Mouse (Mus musculus) left cerebral cortex, postnatal 14 days (tissue): ENCODE data around the gene Map4k4. TPM values are rescaled to one million over a fixed set of nuclear protein-coding genes. Genes with fewer than 3 reads are reported as not detected.
A peak's percentile ranks its signal among the peaks of the same experiment; 100 is the strongest.

Experiments
- DNase-seq, 2 experiments: peaks; one replicate each; pipeline ENCODE4 v3.0.0; 2021 to 2022; ENCODE audit warnings: low spot score in 2 of 2, mixed read lengths in 1 of 2
- intact Hi-C: fragments of 180-260 bp; cut with DNase I; formaldehyde crosslinking; loops from one replicate; pipeline ENCODE4 v1.15.1; 2025
- total RNA-seq, 2 experiments: library from RNA; stranded (reverse); gene quantifications; 2 replicates each; pipeline ENCODE4 v1.2.3; 2021

Map4k4 gene
- total RNA-seq, 2 experiments from 2014 or later, result 145 to 157 TPM

DNA sequence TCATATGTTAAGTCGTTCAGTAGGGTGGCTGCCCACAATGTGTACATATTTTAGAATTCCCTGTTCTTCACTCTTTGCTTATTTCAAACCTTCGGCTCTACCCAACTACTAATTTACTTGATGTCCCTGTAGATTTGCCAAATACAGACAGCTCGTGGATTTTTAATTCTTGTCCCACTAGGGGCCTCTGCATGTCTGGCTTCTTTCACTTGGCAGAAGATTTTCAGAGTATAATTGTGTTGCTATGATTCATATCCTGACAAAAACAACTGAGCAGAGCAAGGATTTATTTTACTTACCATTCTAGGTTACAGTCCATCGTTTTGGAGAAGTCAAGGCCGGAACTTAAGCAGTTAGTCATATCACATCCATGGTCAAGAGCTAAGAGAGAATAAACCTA lies 152.4 kb downstream of the Map4k4 start:
- intact Hi-C loops, result no loop called here
- no peak for DNase-seq

DNA sequence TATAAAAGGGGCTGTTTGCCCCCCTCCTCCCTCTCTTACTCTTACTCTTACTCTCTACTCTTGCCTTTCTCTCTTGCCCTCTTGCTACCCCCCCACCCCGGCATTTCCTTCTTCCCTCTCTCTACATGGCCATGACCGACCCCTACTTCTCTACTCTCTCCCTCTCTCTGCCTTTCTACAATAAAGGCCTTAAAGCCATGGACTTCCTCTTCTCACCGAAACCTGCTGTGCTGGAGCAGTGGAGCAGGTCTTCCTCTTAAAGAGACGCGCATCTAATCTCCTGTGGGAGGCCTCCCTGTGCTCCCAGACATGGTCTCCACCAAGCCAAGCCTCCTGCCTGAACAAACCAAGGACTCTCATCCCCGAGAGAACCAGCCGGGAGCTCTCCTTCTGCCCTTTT lies 154.3 kb downstream of the Map4k4 start:
- intact Hi-C loops, result no loop called here
- no peak for DNase-seq

- intact Hi-C loops, result no loop called here
- DNase-seq, result peak in 1 of 2 experiments; percentile 23
These were observed 155.2 kb downstream of the Map4k4 start for GRCm38 (mm10) chr1:40055963-40056362.

GRCm38 (mm10) chr1:40057351-40057750 lies 156.6 kb downstream of the Map4k4 start:
- no peak for DNase-seq
- intact Hi-C loops, result no loop called here

DNA sequence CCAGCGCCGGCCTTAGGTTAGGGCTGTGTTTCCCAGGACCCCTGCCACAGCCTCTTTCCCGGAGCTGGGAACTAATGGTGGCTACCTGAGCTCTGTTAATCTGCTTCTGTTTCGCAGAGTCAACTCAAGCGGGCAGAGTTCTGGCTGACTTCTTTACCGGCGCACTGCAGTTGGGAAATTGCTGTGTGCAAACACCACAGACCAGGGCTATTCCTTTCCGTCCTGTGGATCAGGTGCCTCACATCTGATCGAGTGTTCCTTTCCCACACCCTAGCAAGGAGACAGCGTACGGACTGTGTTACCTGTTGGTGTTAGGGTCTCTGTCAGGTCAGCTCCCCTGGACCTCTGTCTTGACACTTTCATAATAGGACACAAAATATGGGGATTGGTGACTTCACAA lies 157.3 kb downstream of the Map4k4 start:
- no peak for DNase-seq
- intact Hi-C loops, result no loop called here

GRCm38 (mm10) chr1:40059122-40059774 lies 158.5 kb downstream of the Map4k4 start:
- intact Hi-C loops, result no loop called here
- DNase-seq, result no peak

GRCm38 (mm10) chr1:40061359-40061758 lies 160.6 kb downstream of the Map4k4 start:
- intact Hi-C loops, result no loop called here
- no peak for DNase-seq

DNA sequence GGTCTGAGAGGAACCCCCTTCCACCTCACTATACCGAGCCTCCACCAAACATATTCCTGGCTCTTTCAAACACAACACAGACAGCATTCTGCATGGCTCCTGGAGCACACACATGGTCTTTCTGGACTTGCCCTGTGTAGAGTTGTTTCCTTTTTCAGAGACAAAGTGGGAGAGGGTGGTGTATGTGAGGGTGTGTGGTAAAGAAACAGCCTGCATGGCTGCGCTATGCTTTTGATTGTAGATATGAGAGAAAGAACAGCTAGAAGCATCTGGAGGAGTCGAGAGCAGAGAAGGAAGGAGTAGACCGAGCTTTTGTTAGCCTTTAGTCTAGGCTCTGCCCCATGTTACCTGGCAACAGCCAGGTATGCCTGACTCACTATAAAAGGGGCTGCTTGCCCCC lies 162.7 kb downstream of the Map4k4 start:
- no peak for DNase-seq
- intact Hi-C loops, result no loop called here

GRCm38 (mm10) chr1:40064508-40064907 lies 163.8 kb downstream of the Map4k4 start:
- DNase-seq, result no peak
- intact Hi-C loops, result no loop called here

- no peak for DNase-seq
- intact Hi-C loops, result no loop called here
These were observed 171.8 kb downstream of the Map4k4 start for GRCm38 (mm10) chr1:40072558-40072957.

GRCm38 (mm10) chr1:40073779-40074178 lies 173.1 kb downstream of the Map4k4 start, which contains the start of gene Il1r2:
Gene Il1r2 (plus strand): TSS chr1:40074079.
- intact Hi-C loops, result no loop called here
- DNase-seq, result no peak

Other genes with a start within 250 kb of the Map4k4 start
- 10 to 100 TPM; 74.2 to 74.7 TPM for gene Creg2, start 249.4 kb upstream of the Map4k4 start, total RNA-seq
- gene Rfx8, start 179.9 kb upstream of the Map4k4 start, total RNA-seq, result under 1 TPM; 0.21 to 0.35 TPM
- gene Gm3646, start 95.6 kb upstream of the Map4k4 start, total RNA-seq, result not detected
- under 1 TPM in 1 of 2 experiments, not detected in 1; 0.76 TPM for gene Il1r2, start 173.2 kb downstream of the Map4k4 start, total RNA-seq